Mouse (Mus musculus) limb, embryonic 10.5 days (tissue): ENCODE results near the gene Rnf5. TPM values are rescaled to one million over a fixed set of nuclear protein-coding genes. Genes with fewer than 3 reads are reported as not detected.
A peak's percentile ranks its signal among the peaks of the same experiment; 100 is the strongest.

Source experiments
- DNase-seq: peaks from one replicate; pipeline ENCODE4 v3.0.0-alpha.2; 2017; ENCODE audit warnings: low spot score
- H3K27ac ChIP-seq: fragments of 300-500 bp; sonication (generic); 2 replicates; pipeline ENCODE4 v1.5.1; 2016; ENCODE audit warnings: mild to moderate bottlenecking
- H3K27me3 ChIP-seq: fragments of 300-500 bp; sonication (generic); 2 replicates; pipeline ENCODE4 v1.6.1; 2016; ENCODE audit warnings: low read depth, mild to moderate bottlenecking; ENCODE audit not compliant: poor library complexity, severe bottlenecking
- H3K36me3 ChIP-seq: fragments of 300-500 bp; sonication (generic); 2 replicates; pipeline ENCODE4 v1.6.1; 2016; ENCODE audit warnings: mild to moderate bottlenecking, moderate library complexity
- H3K4me1 ChIP-seq: fragments of 300-500 bp; sonication (generic); 2 replicates; pipeline ENCODE4 v1.6.1; 2016
- H3K4me3 ChIP-seq: fragments of 300-500 bp; sonication (generic); 2 replicates; pipeline ENCODE4 v1.5.1; 2016; ENCODE audit warnings: mild to moderate bottlenecking, moderate library complexity
- H3K9me3 ChIP-seq: fragments of 300-500 bp; sonication (generic); replicated peaks from 2 replicates; pipeline ENCODE4 v1.6.1; 2016; ENCODE audit warnings: mild to moderate bottlenecking
- WGBS: fragments of 180-500 bp; shearing (Covaris S2); methylation state at CpG from one replicate; pipeline ENCODE4 v1.1.7; 2016; 5-methylcytosine and 5-hydroxymethylcytosine counted together
- polyA plus RNA-seq: library from polyadenylated mRNA; unstranded; fragments of >200 nt; fragmentation: Nextera tagmentation; extraction: Ambion mirVana; gene quantifications from 2 replicates; pipeline ENCODE4 v1.2.1, GENCODE M21; 2016

Gene Rnf5
- polyA plus RNA-seq, 1 experiment from 2014 or later = 162 TPM

DNA sequence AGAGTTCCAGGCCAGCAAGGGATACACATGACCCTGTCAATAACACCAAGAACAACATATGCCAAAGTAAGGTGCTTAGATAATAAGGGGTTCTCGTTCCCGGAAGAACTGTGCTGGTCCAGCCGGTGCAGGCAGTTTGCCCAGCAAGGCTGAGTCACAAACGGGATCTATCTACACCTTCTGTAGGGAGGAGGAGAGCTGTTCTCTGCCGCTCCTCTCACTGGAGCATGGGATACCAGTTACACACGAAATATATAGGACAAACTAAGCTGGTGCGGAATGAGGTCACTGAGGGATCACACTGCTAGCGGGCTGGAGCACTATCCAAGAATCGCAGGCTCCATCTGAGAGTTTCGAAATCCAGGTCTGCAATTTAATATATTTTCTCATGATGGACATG is 40.5 kb upstream of the Rnf5 start:
- 85% methylated on average over 10 of the region's 10 CpGs for WGBS
- no peak overlapping the region for H3K27ac ChIP-seq

DNA sequence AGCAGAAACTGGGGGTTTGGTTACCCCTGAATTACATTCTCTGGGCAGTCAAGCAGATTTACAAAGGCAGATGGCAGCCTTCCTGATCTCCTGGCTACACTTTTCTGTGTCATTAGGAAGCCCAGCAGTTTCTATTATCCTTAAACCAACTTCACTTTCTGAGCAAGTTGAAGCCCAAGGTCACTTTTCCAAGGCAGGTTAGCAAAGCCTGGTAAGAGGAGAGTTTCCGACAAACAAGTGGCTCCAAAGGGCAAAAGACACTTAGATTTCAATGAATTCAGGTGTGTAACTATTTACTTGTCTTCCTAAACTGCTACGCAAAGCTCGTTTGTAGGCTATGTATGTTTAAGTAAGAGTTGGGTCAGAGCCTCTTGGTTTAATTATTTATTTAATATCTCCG is 39.9 kb upstream of the Rnf5 start:
- WGBS = 95% methylated on average over 4 of the region's 4 CpGs
- no peak overlapping the region for H3K4me3 ChIP-seq
- H3K9me3 ChIP-seq = no peaks in the 10 kb centered on the region
- no peaks in the 10 kb centered on the region for H3K27me3 ChIP-seq
- peaks cover 11% of the 10 kb centered on the region for H3K36me3 ChIP-seq
- no peak overlapping the region for H3K27ac ChIP-seq
- H3K4me1 ChIP-seq = peaks cover 37% of the 10 kb centered on the region
- no peak for DNase-seq

More for the DNA sequence above, 40.5 kb upstream of the Rnf5 start:
- Histone ChIP-seq H3K36me3 (peaks cover 16% of the 10 kb centered on the region), H3K4me3 (peak overlapping the region; percentile 88; the same call in 1 of the 2 replicates), H3K9me3 (no peaks in the 10 kb centered on the region), H3K27me3 (no peaks in the 10 kb centered on the region), H3K4me1 (peaks cover 43% of the 10 kb centered on the region)
- no peak for DNase-seq

DNA sequence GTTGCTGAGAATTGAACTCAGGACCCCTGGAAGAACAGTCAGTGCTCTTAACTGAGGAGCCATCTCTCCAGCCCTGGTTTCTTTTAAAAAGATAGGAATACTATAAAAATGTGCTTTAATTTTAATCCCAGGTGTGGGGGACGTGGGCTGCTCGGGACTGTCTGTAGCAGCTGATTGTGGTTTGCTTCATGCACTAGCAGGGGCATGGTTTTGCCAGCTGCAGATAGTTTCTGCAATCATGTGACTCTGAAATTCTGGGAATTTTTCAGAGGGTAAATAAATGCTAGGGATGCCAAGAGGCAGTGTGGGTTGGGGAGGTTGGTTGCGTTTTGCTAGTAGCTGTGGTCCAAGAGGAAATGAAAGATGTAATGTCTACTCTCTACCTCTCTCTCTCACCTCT is 38.5 kb upstream of the Rnf5 start:
- no peaks in the 10 kb centered on the region for H3K27me3 ChIP-seq
- H3K9me3 ChIP-seq = no peaks in the 10 kb centered on the region
- H3K4me3 ChIP-seq = no peak overlapping the region
- peaks cover 27% of the 10 kb centered on the region for H3K4me1 ChIP-seq
- H3K27ac ChIP-seq = 0 out of 2 replicates have a peak overlapping the region, but pooled peaks have one; percentile 83
- WGBS = 92% methylated on average over 3 of the region's 3 CpGs
- H3K36me3 ChIP-seq = peaks cover 11% of the 10 kb centered on the region
- no peak for DNase-seq

DNA sequence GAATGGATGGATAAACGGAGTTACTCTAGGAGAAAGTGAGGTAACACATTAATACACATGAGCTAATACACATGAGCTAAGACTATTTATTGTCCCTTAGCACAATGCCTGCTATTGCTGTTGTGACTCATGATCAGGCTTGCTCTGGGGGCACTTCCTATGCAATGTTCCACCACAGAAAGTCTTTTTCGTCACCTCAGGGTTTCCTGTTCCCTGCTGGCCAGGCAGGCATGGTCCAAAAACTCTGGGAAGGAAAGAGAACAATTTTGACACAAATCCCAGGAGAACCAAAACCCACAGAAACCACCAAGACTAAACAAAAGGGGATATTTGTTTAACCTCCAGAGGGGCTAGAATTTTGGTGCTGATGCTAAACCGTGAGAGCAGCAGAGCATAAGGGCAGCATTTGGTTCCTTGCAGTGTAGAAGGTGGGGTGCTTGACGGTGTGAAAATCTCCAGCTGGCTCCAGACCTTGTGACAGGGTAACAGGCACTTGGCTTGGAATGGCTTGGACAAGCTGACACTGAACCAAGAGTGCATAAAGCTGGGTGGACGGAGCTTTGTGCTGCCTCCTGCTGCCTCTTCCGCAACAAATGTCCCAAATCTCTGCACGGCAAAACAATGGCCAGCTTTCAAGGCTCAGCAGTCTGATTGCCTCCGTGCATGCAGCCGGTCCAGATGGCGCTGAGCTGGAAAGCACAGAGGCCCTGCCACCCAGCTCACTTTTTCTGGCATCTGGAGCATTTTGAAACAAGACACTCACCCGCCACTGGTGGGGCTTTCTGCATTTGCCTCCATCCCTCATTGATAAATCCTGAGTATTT is 37.5 kb upstream of the Rnf5 start:
- WGBS = 24% methylated on average over 11 of the region's 11 CpGs
- Histone ChIP-seq H3K36me3 (peaks cover 7% of the 10 kb centered on the region), H3K27me3 (0 out of 2 replicates have a peak, but pooled peaks cover under 1% of the 10 kb centered on the region), H3K4me1 (peaks cover 22% of the 10 kb centered on the region), H3K27ac (peak overlapping the region; percentile 83), H3K9me3 (no peaks in the 10 kb centered on the region), H3K4me3 (peak overlapping the region; percentile 7; the same call in 1 of the 2 replicates)
- peak; percentile 55 for DNase-seq

DNA sequence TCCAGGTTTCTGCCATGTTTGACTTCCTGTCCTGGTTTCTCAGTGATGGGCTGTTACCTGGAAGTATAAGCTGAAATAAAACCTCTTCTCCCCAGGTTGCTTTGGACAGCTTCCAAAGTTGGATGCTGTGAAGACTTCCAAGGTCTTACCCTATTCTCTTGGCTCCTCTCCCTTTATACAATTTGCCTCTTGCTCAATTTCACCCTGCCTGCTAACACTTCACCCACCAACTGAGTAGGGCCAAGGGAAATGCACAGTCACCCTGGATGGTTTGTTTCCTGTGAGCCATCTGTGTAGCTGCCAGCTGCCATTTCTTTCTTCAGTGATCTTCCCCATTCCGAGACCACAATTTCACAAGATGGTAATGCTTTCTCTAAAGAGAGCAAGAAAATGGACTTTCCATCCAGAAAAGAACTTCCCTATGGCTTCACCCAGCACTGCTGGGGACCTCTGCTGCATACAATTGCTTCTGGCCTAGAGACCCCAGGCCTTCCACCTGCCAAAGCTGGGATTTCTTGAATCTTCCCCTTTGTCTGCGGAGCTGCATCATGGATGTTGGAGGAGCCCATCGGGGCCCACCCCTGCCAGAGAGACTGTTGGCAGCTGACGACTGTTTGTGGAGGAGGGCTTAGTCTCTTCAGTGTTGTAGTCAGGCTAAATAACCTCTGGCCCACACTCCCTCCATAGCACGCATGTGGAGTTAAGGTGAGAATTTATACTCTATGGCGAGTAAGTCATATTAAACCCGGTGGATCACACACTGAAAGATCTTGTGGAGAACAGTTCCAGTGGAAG is 36.2 kb upstream of the Rnf5 start:
- Histone ChIP-seq H3K27ac (peak overlapping the region; percentile 5; the same call in 1 of the 2 replicates), H3K4me3 (no peak overlapping the region)
- WGBS = 83% methylated on average over 7 of the region's 7 CpGs

DNA sequence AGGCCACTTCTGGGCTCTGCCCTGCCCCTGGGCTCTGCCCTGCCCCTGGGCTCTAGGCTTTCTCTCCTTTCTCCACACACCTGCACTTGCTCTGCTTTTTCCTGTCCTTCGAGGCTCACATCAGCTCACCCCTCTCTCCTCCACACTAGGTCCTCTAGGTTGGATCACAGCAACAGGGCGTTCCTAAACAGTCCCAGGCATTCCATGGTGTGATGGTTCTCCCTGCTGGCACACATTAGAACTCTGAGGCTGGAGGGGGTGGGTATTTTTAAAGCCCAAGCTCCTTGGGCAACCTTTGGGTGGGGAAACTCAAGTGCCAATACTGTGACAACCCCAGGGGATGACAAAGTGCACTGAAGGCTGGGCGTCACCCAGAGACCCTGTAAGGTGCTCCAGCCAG is 34.0 kb upstream of the Rnf5 start:
- Histone ChIP-seq H3K4me1 (peaks cover 21% of the 10 kb centered on the region), H3K9me3 (no peaks in the 10 kb centered on the region), H3K36me3 (no peaks in the 10 kb centered on the region), H3K27ac (no peak overlapping the region; the same call in 1 of the 2 replicates), H3K27me3 (peaks cover 20% of the 10 kb centered on the region), H3K4me3 (no peak overlapping the region)
- WGBS = 78% methylated on average over 3 of the region's 3 CpGs
- no peak for DNase-seq

More for the DNA sequence above, 36.2 kb upstream of the Rnf5 start:
- DNase-seq = no peak
- no peaks in the 10 kb centered on the region for H3K9me3 ChIP-seq
- H3K36me3 ChIP-seq = no peaks in the 10 kb centered on the region
- H3K4me1 ChIP-seq = peaks cover 12% of the 10 kb centered on the region
- peaks cover 3% of the 10 kb centered on the region; the same call in 1 of the 2 replicates for H3K27me3 ChIP-seq

DNA sequence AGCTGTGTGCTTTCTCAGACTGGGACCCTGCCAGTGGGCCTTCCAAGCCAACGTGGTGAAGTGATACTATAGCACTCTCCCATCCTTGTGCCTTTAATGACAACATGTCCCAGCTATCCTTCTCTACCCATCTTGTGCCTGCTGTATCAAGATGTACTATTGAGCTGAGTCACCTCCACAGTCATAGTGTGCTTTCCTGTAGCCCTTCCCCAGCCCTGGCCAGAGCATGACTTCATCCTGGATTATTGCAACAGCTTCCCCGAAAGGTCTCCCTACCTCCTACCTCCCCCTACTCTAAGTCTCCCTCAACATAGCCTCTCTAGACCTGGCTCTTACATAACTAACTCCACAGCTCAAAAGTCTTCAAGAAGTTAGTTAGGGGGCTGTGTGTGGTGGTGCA is 32.2 kb upstream of the Rnf5 start:
- H3K36me3 ChIP-seq = no peaks in the 10 kb centered on the region
- H3K9me3 ChIP-seq = no peaks in the 10 kb centered on the region
- peaks cover 29% of the 10 kb centered on the region for H3K4me1 ChIP-seq
- no peak overlapping the region for H3K27ac ChIP-seq
- 77% methylated on average over 2 of the region's 2 CpGs for WGBS
- H3K4me3 ChIP-seq = no peak overlapping the region
- peaks cover 38% of the 10 kb centered on the region for H3K27me3 ChIP-seq
- DNase-seq = no peak

DNA sequence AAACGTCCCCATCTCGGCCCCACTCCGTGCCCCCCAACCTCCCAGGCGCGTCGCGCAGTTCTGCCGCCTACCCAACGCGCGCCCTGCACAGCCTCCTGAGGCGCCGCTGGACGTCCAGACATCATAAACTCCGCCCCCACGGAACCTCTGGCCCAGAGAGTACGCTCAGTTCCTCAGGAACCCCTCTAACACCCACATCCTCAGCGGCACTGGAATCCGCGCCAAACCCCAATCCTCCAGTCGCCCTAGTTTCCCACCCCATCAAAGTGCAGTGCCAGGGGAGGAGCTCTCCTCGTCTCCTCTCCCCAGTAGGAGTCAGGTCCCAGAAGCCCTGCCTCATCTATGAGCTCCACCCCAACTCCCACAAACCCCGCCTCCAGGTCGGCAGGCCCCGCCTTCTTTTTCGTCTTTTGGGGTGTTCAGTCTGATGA is 28.8 kb upstream of the Rnf5 start:
- H3K4me3 ChIP-seq = peak overlapping the region; percentile 52
- peaks cover 62% of the 10 kb centered on the region for H3K27me3 ChIP-seq
- H3K9me3 ChIP-seq = no peaks in the 10 kb centered on the region
- WGBS = 1% methylated on average over 26 of the region's 26 CpGs
- H3K27ac ChIP-seq = peak overlapping the region; percentile 46; the same call in 1 of the 2 replicates
- H3K36me3 ChIP-seq = no peaks in the 10 kb centered on the region
- peaks cover 59% of the 10 kb centered on the region for H3K4me1 ChIP-seq
- peak; percentile 55 for DNase-seq

DNA sequence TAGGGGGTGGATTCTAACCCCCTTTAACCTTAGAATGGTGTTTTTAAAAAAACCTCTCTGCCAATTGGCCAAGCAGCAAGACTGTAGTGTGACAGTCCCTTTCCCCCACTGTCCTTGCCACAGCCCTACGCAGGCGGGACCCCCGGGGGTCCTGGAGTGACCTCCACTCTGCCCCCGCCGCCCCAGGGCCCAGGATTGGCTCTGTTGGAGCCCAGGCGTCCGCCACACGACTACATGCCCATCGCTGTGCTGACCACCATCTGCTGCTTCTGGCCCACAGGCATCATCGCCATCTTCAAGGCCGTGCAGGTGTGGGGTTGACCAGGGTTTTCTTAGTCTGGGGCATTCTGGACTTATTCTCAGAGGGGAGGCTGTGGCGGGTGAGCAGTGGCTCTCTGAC is 28.2 kb upstream of the Rnf5 start:
- Histone ChIP-seq H3K36me3 (no peaks in the 10 kb centered on the region), H3K9me3 (no peaks in the 10 kb centered on the region), H3K27ac (peak overlapping the region; percentile 46; the same call in 1 of the 2 replicates), H3K4me3 (peak overlapping the region; percentile 52), H3K4me1 (peaks cover 61% of the 10 kb centered on the region), H3K27me3 (peaks cover 62% of the 10 kb centered on the region)
- DNase-seq = no peak
- 4% methylated on average over 12 of the region's 12 CpGs for WGBS

DNA sequence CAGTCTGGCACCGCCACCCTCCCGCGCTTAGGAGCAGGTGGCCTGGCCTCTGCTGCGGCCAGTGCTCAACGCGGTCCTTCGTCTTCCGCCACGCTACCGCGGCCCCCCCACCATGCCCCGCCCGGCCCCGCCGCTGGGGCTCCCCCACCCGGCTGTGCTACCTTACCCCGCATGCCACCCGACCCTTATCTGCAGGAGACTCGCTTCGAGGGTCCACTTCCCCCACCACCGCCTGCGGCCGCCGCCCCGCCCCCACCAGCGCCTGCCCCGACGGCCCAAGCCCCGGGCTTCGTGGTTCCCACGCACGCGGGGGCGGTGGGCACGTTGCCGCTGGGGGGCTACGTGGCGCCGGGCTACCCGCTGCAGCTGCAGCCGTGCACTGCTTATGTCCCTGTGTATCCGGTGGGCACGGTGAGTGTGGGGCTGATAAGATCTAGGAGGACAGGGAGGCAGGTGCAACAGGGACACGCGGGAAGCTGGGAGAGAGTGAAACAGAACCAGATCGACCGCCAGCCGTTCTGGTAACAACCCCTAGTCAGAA is 27.3 kb upstream of the Rnf5 start:
- Histone ChIP-seq H3K27me3 (peaks cover 60% of the 10 kb centered on the region), H3K27ac (no peak overlapping the region), H3K9me3 (no peaks in the 10 kb centered on the region), H3K36me3 (no peaks in the 10 kb centered on the region), H3K4me3 (peak overlapping the region; percentile 52), H3K4me1 (peaks cover 69% of the 10 kb centered on the region)
- DNase-seq = no peak
- WGBS = 3% methylated on average over 48 of the region's 48 CpGs

DNA sequence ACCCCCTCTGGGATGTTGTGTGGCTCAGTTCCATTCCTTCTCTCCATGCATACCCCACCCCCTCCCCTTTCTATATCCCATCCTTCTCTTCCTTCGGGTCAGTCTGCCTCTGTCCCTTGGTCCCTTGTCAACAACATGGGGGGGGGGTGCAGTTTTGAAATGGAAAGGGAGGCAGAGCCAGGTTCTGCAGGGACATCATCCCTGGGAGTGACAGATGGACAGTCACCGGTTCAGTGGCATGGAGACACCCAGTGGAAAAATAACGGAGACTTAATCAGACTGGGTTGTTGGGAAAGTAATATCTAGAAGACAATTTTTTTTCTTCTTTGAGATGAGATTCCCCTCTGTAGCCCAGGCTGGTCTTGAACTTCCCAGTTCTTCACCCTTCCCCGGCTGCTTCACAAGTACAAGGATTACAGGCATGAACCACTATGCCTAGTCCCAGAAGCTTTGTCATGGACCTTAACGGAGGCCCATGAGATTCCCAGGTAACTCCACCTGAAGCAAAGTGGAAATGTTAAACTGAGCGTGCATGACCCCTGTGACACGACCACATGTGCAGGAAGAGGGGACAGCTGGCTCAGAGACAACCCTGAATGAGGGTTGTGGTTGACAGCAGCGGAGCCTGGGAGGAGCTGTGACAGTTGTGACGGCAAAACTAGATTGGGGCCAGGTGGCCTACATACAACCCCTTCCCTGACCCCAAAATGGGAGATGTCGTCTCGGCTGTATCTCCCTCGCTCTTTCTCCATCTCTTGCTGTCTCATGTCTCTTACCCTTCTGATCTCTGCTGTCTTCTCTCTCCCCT is 26.5 kb upstream of the Rnf5 start:
- H3K36me3 ChIP-seq = peaks cover 7% of the 10 kb centered on the region
- H3K9me3 ChIP-seq = no peaks in the 10 kb centered on the region
- H3K4me3 ChIP-seq = peak overlapping the region; percentile 74
- H3K4me1 ChIP-seq = peaks cover 69% of the 10 kb centered on the region
- peaks cover 59% of the 10 kb centered on the region for H3K27me3 ChIP-seq
- WGBS = 13% methylated on average over 12 of the region's 12 CpGs
- H3K27ac ChIP-seq = no peak overlapping the region
- DNase-seq = no peak

DNA sequence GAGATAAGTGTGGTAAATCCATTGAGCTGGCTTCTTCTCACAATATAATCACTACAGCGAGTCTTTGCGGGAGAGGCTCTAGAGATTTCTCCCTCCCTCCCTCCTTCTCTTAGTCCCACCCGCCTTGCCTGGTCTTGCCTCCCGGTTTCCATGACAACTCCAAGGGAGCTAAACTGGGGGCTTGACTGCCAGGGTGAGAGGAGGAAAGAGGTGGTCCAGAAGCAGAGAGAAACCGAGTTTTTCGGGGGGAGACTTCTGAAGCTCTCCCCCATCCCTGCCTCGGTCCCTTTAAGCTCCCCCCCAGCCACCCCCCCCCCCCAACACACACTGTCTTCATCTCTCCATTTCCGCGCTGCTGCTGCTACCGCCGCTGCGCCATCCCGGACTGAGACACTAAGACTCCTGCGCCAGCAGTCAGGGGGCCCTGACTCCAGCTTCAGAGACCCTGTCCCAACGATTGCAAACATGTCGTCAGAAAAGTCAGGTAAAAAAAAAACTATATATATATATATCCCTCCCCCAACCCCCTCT is 25.8 kb upstream of the Rnf5 start, which contains the start of gene Prrt1:
Gene Prrt1 (plus strand): TSS at position 313 of the 531 bp plus-strand sequence.
- H3K27ac ChIP-seq = peak within 1 kb of the TSS; percentile 92

More for the DNA sequence above, 25.8 kb upstream of the Rnf5 start, which contains the start of gene Prrt1:
- peaks cover 7% of the 10 kb centered on the region for H3K36me3 ChIP-seq
- H3K27me3 ChIP-seq = peaks cover 59% of the 10 kb centered on the region
- DNase-seq = no peak
- H3K9me3 ChIP-seq = no peaks in the 10 kb centered on the region
- 1% methylated on average over 16 of the region's 16 CpGs for WGBS
- peaks cover 69% of the 10 kb centered on the region for H3K4me1 ChIP-seq
- H3K4me3 ChIP-seq = peak within 1 kb of the TSS; percentile 74
